Mouse (Mus musculus) kidney, embryonic 14.5 days (tissue): ENCODE data around the gene Aunip. TPM values are rescaled to one million over a fixed set of nuclear protein-coding genes. Genes with fewer than 3 reads are reported as not detected.
A peak's percentile ranks its signal among the peaks of the same experiment; 100 is the strongest.

Experiments used
- ATAC-seq: fragments of 200-750 bp; cut with Nextera tagmentation; 2 replicates; pipeline ENCODE4 v1.8.0; 2017; ENCODE audit warnings: moderate number of reproducible peaks, mild to moderate bottlenecking, moderate TSS enrichment, moderate library complexity; ENCODE audit not compliant: low FRiP score, low TSS enrichment
- H3K27ac ChIP-seq: fragments of 300-500 bp; sonication (generic); 2 replicates; pipeline ENCODE4 v1.5.1; 2014; ENCODE audit warnings: low read depth, mild to moderate bottlenecking, low read length, moderate library complexity, mixed read lengths
- H3K27me3 ChIP-seq: fragments of 300-500 bp; sonication (generic); 2 replicates; pipeline ENCODE4 v1.6.1; 2014; ENCODE audit warnings: mild to moderate bottlenecking, low read length; ENCODE audit not compliant: control insufficient read depth, insufficient read depth
- H3K36me3 ChIP-seq: fragments of 300-500 bp; sonication (generic); 2 replicates; pipeline ENCODE4 v1.6.1; 2014; ENCODE audit warnings: low read length, mixed read lengths; ENCODE audit not compliant: control insufficient read depth, insufficient read depth
- H3K4me1 ChIP-seq: fragments of 300-500 bp; sonication (generic); 2 replicates; pipeline ENCODE4 v1.6.1; 2014; ENCODE audit warnings: low read length, mixed read lengths; ENCODE audit not compliant: control insufficient read depth, insufficient read depth
- H3K4me2 ChIP-seq: fragments of 300-500 bp; sonication (generic); replicated peaks from 2 replicates; pipeline ENCODE4 v1.6.1; 2014; ENCODE audit warnings: low read depth, mild to moderate bottlenecking, low read length
- H3K4me3 ChIP-seq: fragments of 300-500 bp; sonication (generic); 2 replicates; pipeline ENCODE4 v1.5.1; 2014; ENCODE audit warnings: mild to moderate bottlenecking, low read length
- H3K9ac ChIP-seq: fragments of 300-500 bp; sonication (generic); 2 replicates; pipeline ENCODE4 v1.6.1; 2014; ENCODE audit warnings: low read depth, mild to moderate bottlenecking, low read length, moderate library complexity
- H3K9me3 ChIP-seq: fragments of 300-500 bp; sonication (generic); 2 replicates; pipeline ENCODE4 v1.6.1; 2016; ENCODE audit warnings: low read length; ENCODE audit not compliant: control insufficient read depth
- WGBS: fragments of 180-500 bp; shearing (Covaris S2); extraction: QIAGEN DNeasy Blood & Tissue Kit; methylation state at CpG from one replicate; pipeline ENCODE4 v1.1.7; 2014; 5-methylcytosine and 5-hydroxymethylcytosine counted together
- polyA plus RNA-seq: library from polyadenylated mRNA; unstranded; fragments of >200 nt; fragmentation: Nextera tagmentation; extraction: Ambion mirVana; gene quantifications from 2 replicates; pipeline ENCODE4 v1.2.1, GENCODE M21; 2014

Aunip gene
- polyA plus RNA-seq, 1 experiment from 2014 or later: 5.9 TPM

- H3K4me2 ChIP-seq: peak overlapping the region; percentile 72
Measured at GRCm38 (mm10) chr4:134469985-134470384, 40.8 kb upstream of the Aunip start.

DNA sequence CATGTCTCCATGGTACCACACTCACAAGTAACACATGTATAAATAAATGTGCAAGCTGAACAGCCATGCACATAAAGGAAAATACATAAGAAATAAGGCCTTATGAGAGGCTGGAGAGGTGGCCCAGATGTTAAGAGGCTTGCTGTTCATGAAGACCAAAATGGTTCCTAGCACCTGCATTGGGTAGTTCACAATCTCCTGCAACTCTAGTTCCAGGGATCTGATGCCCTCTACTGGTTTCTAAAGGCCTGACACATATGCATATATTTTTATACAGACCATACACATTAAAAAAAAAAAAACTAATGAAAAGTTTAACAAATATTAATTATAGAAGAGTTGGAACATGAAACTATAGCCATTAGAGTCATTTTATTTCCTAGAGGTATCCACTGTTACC lies 39.3 kb upstream of the Aunip start:
- no peak for ATAC-seq
- H3K27ac ChIP-seq: no peak overlapping the region
- peaks cover 49% of the 10 kb centered on the region for H3K36me3 ChIP-seq
- H3K9ac ChIP-seq: no peak overlapping the region
- H3K27me3 ChIP-seq: no peaks in the 10 kb centered on the region
- H3K4me1 ChIP-seq: peaks cover 7% of the 10 kb centered on the region; the same call in 1 of the 2 replicates
- no peak overlapping the region for H3K4me3 ChIP-seq
- no peak overlapping the region for H3K4me2 ChIP-seq
- no peaks in the 10 kb centered on the region for H3K9me3 ChIP-seq

More at GRCm38 (mm10) chr4:134469985-134470384, 40.8 kb upstream of the Aunip start:
- no peaks in the 10 kb centered on the region for H3K27me3 ChIP-seq
- H3K4me3 ChIP-seq: peak overlapping the region; percentile 92
- 58% methylated on average over 3 of the region's 3 CpGs for WGBS
- no peak overlapping the region for H3K27ac ChIP-seq
- peaks cover 7% of the 10 kb centered on the region; the same call in 1 of the 2 replicates for H3K4me1 ChIP-seq
- H3K36me3 ChIP-seq: peaks cover 39% of the 10 kb centered on the region
- no peak for ATAC-seq
- peak overlapping the region; percentile 96; the same call in 1 of the 2 replicates for H3K9ac ChIP-seq
- no peaks in the 10 kb centered on the region for H3K9me3 ChIP-seq

- Histone ChIP-seq H3K36me3 (peaks cover 53% of the 10 kb centered on the region), H3K9me3 (no peaks in the 10 kb centered on the region), H3K27ac (no peak overlapping the region), H3K9ac (no peak overlapping the region), H3K4me1 (peaks cover 7% of the 10 kb centered on the region; the same call in 1 of the 2 replicates), H3K27me3 (no peaks in the 10 kb centered on the region), H3K4me3 (no peak overlapping the region), H3K4me2 (no peak overlapping the region)
- 88% methylated on average over 4 of the region's 4 CpGs for WGBS
- ATAC-seq: no peak
Measured at GRCm38 (mm10) chr4:134473764-134474163, 37.0 kb upstream of the Aunip start.

DNA sequence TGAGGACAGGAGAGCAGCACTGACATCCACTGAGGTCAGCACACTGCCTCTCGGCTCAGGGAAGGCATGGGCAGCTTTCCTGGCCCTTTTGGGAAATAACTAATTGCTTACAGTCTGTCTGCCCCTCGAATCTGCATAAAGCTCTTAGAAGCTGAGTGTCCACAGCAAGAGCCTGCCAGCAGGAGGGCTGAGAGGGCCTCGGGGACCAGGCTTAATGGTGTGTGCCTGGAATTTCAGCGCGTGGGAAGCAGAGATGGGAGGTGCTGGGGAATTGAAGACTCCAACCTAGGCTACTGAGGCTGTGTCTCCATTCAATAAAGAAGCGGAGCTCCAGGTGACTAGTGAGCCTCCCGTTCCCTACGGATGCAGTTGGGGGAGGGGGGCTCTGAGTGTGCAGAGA lies 36.6 kb upstream of the Aunip start:
- 63% methylated on average over 8 of the region's 8 CpGs for WGBS
- ATAC-seq: no peak
- no peaks in the 10 kb centered on the region for H3K27me3 ChIP-seq
- no peaks in the 10 kb centered on the region for H3K9me3 ChIP-seq
- H3K27ac ChIP-seq: no peak overlapping the region
- H3K4me1 ChIP-seq: peaks cover 7% of the 10 kb centered on the region; the same call in 1 of the 2 replicates
- H3K9ac ChIP-seq: no peak overlapping the region
- H3K4me2 ChIP-seq: no peak overlapping the region
- H3K4me3 ChIP-seq: no peak overlapping the region
- H3K36me3 ChIP-seq: peaks cover 53% of the 10 kb centered on the region

DNA sequence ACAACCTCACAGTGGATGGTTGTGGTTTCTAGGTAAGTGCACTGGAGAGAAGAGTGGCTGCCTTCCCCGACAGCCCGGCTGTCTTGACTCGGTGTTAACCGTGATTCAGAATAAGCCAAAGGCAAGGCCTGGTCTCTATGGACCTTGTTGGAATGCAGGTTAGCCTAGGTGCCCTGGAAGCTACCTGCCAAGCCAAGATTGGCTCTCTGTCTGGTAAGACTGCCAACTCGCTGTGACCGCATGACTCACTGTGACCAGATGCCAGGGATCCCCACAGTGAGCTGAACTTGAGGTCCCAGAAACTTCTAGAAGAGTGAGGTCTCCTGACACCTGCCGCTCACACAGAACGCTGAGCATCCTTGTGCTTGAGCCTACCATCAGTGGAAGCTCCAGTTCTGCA lies 33.9 kb upstream of the Aunip start:
- no peak for ATAC-seq
- Histone ChIP-seq H3K27ac (no peak overlapping the region), H3K36me3 (peaks cover 41% of the 10 kb centered on the region), H3K9ac (no peak overlapping the region), H3K9me3 (no peaks in the 10 kb centered on the region), H3K4me3 (no peak overlapping the region), H3K4me1 (no peaks in the 10 kb centered on the region), H3K4me2 (no peak overlapping the region), H3K27me3 (no peaks in the 10 kb centered on the region)
- 90% methylated on average over 8 of the region's 8 CpGs for WGBS

GRCm38 (mm10) chr4:134478031-134478430 lies 32.8 kb upstream of the Aunip start:
- Histone ChIP-seq H3K4me1 (no peaks in the 10 kb centered on the region), H3K9me3 (no peaks in the 10 kb centered on the region), H3K9ac (no peak overlapping the region), H3K4me3 (no peak overlapping the region), H3K4me2 (no peak overlapping the region), H3K36me3 (peaks cover 30% of the 10 kb centered on the region), H3K27ac (no peak overlapping the region), H3K27me3 (0 out of 2 replicates have a peak, but pooled peaks cover 4% of the 10 kb centered on the region)
- WGBS: 7% methylated on average over 9 of the region's 9 CpGs
- peak; percentile 51 for ATAC-seq

- Histone ChIP-seq H3K4me2 (no peak overlapping the region), H3K4me3 (no peak overlapping the region), H3K27ac (no peak overlapping the region), H3K4me1 (no peaks in the 10 kb centered on the region), H3K9me3 (no peaks in the 10 kb centered on the region), H3K27me3 (0 out of 2 replicates have a peak, but pooled peaks cover 4% of the 10 kb centered on the region), H3K9ac (no peak overlapping the region), H3K36me3 (peaks cover 15% of the 10 kb centered on the region)
- ATAC-seq: no peak
- WGBS: 88% methylated on average over 4 of the region's 4 CpGs
Measured at GRCm38 (mm10) chr4:134479839-134480238, 31.0 kb upstream of the Aunip start.

- H3K4me2 ChIP-seq: no peak overlapping the region
- 0 out of 2 replicates have a peak, but pooled peaks cover 4% of the 10 kb centered on the region for H3K27me3 ChIP-seq
- no peak overlapping the region for H3K27ac ChIP-seq
- H3K4me3 ChIP-seq: no peak overlapping the region
- ATAC-seq: no peak
- H3K9ac ChIP-seq: no peak overlapping the region
- 19% methylated on average over 6 of the region's 6 CpGs for WGBS
- H3K9me3 ChIP-seq: no peaks in the 10 kb centered on the region
- H3K4me1 ChIP-seq: no peaks in the 10 kb centered on the region
- peaks cover 5% of the 10 kb centered on the region; the same call in 1 of the 2 replicates for H3K36me3 ChIP-seq
Measured at GRCm38 (mm10) chr4:134480864-134481263, 29.9 kb upstream of the Aunip start.

DNA sequence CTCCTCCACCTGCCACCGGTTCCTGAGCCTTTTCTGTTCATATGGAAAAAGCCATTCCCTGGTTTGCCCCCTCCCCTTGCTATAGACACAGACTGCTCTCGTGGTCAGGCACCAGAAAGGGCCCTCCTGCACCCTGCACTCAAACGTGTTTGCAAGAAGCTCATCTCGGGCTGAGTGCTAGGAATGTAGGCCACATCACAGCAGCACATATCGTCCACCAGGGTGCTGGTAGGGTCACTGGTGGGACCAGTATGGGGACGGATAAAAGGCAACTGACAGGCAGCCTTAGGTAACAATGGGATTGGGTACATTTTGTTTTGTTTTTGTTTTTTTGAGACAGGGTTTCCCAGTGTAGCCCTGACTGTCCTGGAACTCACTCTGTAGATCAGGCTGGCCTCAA lies 29.5 kb upstream of the Aunip start:
- WGBS: 62% methylated on average over 6 of the region's 6 CpGs
- no peak overlapping the region for H3K4me2 ChIP-seq

More for the DNA sequence above, 29.5 kb upstream of the Aunip start:
- Histone ChIP-seq H3K4me3 (no peak overlapping the region), H3K36me3 (0 out of 2 replicates have a peak, but pooled peaks cover 4% of the 10 kb centered on the region), H3K9me3 (no peaks in the 10 kb centered on the region), H3K4me1 (no peaks in the 10 kb centered on the region), H3K27me3 (0 out of 2 replicates have a peak, but pooled peaks cover 4% of the 10 kb centered on the region), H3K27ac (no peak overlapping the region), H3K9ac (no peak overlapping the region)
- ATAC-seq: no peak
